Mouse (Mus musculus) G1E (cell line): ENCODE measurements around the gene Polr3b.

ENCODE experiments used
- CTCF ChIP-seq: IDR thresholded peaks from 2 replicates; pipeline ENCODE4 v1.5.1; 2012; ENCODE audit warnings: low read depth, low read length, inconsistent platforms, mixed read lengths
- GATA2 ChIP-seq: IDR thresholded peaks from 2 replicates; pipeline ENCODE4 v1.6.1; 2012; ENCODE audit warnings: low read depth, low read length, inconsistent platforms, borderline replicate concordance
- POLR2AphosphoS5 ChIP-seq: IDR thresholded peaks from 2 replicates; pipeline ENCODE4 v1.6.1; 2012; ENCODE audit warnings: low read depth, low read length, inconsistent platforms; ENCODE audit not compliant: insufficient replicate concordance
- TAL1 ChIP-seq: conservative IDR thresholded peaks from 2 replicates; pipeline ENCODE4 v1.6.1; 2012; ENCODE audit warnings: low read depth, low read length, inconsistent platforms, mixed read lengths

DNA sequence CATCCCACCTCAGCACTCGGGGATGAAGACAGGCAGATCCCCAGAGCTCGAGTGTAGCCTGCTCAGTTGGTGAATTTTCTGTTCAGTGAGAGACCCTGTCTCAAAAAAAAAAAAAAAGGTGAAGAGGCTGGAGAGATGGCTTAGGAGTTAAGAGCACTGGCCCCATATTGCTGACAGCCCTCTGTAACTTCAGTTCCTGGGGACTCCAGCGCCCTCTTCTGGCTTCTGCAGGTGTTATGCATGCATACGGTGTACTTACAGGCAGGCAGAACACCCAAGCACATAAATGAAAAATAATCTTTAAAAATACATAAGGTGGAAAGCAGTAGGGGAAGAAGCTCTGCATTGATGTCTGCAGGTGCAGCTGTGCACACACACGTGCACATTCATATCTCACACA is 9.1 kb downstream of the Polr3b start:
- TF ChIP-seq CTCF, result no peak
- TF ChIP-seq TAL1, result no peak
- no peak for TF ChIP-seq POLR2AphosphoS5
- TF ChIP-seq GATA2, result no peak
